Mouse (Mus musculus): Measurements from ENCODE around the gene Tnk1.

GRCm38 (mm10) chr11:69846198-69846680 is 12.3 kb downstream of the Tnk1 start, which contains the start of gene Plscr3:
- TF ChIP-seq CTCF (IDR thresholded peaks at IDR 0.05; ENCODE audit: low read depth): no peak
- TF ChIP-seq EP300 (IDR thresholded peaks at IDR 0.05; ENCODE audit: low read depth): 0 out of 2 replicates have a peak, but pooled peaks have one; percentile 45

All from liver, postnatal 0 days (tissue).